Mouse (Mus musculus): ENCODE data around the gene Mettl5. TPM values are rescaled to one million over a fixed set of nuclear protein-coding genes. Genes with fewer than 3 reads are reported as not detected.
A peak's percentile ranks its signal among the peaks of the same experiment; 100 is the strongest.
"Not testable (repeated sequence)": the region's sequence is repeated elsewhere in the genome, so short reads cannot be mapped to it uniquely, and the experiment has no call there.

The Mettl5 gene
- polyA plus RNA-seq (2015; fragmentation: Nextera tagmentation; extraction: Ambion mirVana): 40.8 and 42.1 TPM in 2 replicates

DNA sequence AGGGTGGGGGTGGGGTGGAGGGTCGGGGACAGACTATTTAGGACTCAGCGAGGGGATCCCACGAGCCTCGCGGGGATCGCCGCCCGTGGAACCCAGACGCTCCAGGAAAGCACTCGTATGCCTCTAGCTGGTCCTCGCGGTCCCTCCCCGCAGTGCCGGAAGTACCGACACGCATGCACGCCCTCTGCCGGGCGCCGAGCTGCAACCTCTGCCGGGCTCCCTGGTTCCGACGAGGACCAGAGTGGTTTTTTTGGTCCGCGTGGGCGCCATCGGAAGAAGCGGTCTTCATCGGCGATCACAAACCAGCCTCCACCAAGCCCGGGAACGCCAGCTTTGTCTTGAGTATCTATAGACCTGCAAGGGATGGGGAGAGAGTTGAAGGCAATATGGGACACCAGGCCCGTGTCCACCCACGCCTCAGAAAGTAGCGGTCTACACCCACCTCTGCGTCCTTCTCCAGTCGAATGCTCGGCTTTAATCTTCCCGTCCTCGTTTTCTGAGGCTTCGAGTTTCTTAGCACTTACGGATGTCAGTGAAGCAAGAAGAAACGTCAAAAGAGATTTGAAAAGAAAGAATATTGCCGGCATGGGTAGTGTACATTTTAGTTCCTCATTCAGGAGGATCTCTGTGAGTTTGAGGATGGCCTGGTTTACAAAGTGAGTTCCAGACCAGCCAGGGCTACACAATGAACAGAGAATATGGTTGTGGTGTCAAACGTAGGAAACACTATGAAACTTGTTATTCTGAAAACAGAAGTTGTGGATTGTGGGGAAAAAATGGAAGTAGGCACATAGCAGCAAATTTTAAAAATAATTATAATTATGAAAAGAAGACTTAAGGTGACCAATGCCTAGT lies at the start of gene Mettl5:
Mettl5 (minus strand) TSS at position 165 of the 855 bp plus-strand sequence.
- ATAC-seq (ENCODE audit: low read depth): peak; percentile 98
- H3K27me3 ChIP-seq: no peaks in the 10 kb centered on the region
- H3K9ac ChIP-seq: peak within 1 kb of the TSS; percentile 94
- peaks cover 2% of the 10 kb centered on the region; the same call in 1 of the 2 replicates for H3K36me3 ChIP-seq
- H3K4me3 ChIP-seq (replicated peaks): peak within 1 kb of the TSS; percentile 87
- H3K4me1 ChIP-seq (replicated peaks): peaks cover 18% of the 10 kb centered on the region
- peak within 1 kb of the TSS; percentile 66 for H3K4me2 ChIP-seq
- under 1% methylated on average over 45 of the region's 45 CpGs for WGBS (ENCODE audit: insufficient replicate concordance)
- DNase-seq: peak; percentile 84
- H3K9me3 ChIP-seq (replicated peaks): no peaks in the 10 kb centered on the region
- H3K27ac ChIP-seq: peak within 1 kb of the TSS; percentile 84

DNA sequence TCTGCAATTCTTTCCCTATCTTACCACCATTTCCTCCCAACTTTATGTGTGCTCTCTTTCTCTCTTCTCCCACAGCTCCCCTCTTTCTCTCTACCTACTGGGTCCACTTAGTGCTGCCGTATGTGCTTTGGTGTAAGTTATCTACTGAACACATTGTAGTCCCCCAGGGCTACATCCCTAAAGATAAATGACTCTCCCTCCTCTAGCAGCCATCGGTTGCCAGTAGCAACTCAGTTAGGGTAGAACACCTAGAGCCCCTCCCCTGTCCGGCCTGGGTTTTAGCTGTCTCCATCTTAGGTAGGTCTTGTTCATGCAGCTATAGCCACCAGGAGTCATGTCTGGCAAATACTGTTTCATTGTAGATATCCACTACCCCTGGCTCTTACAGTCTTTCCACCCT lies 39.5 kb upstream of the Mettl5 start:
- Histone ChIP-seq H3K27ac (peak overlapping the region; percentile 43; the same call in 1 of the 2 replicates), H3K9me3 (replicated peaks) (no peaks in the 10 kb centered on the region), H3K4me3 (replicated peaks) (no peak overlapping the region), H3K4me2 (peak overlapping the region; percentile 25), H3K4me1 (replicated peaks) (peaks cover 14% of the 10 kb centered on the region), H3K36me3 (peaks cover 28% of the 10 kb centered on the region), H3K9ac (0 out of 2 replicates have a peak overlapping the region, but pooled peaks have one; percentile 37), H3K27me3 (no peaks in the 10 kb centered on the region)
- ATAC-seq (ENCODE audit: low read depth) (peak; percentile 99), DNase-seq (peak; percentile 58)
- WGBS (ENCODE audit: insufficient replicate concordance): 23% methylated on average over 3 of the region's 3 CpGs

DNA sequence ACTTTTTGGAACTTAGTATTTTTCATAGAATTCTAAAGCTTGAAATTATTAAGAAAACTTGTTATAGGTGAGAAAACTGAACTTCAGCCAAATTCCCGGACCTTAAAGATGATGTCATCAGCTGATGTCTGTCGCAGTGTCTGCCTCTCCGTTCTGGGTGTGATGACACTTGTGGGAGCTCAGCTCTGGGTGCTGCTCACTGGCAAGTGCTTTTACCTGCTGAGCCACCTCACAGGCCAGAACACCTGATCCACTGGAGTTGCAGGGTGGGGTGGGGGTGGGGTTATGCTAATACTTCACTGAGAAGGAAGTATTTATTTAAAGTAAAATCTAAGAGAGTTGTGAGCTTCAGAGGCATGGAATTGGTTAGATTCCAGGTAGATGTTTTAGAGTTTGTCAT lies 31.9 kb upstream of the Mettl5 start:
- WGBS (ENCODE audit: insufficient replicate concordance): 86% methylated on average over 3 of the region's 3 CpGs
- ATAC-seq (ENCODE audit: low read depth): no peak

DNA sequence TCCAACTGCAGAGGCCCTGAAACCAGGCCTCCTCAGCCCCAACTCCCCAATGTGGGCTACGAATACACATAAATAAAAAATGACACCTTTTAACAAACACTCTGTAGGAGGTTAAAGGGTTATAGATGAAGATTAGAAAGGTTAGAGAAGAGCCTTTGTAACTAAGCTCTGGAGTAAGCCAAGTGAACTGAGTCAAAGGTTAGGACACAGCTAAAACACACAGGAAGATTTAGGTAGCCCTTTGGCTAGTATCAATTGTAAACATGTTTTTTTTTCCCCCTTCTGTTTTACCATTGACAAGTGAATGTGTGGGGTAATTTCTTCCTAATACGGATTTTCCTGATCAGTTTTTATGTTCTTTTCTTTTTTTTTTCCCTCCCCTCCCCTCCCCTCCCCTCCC lies 27.4 kb upstream of the Mettl5 start:
- WGBS (ENCODE audit: insufficient replicate concordance): 48% methylated on average over 2 of the region's 2 CpGs
- H3K4me2 ChIP-seq: no peak overlapping the region
- DNase-seq (no peak), ATAC-seq (ENCODE audit: low read depth) (no peak)
- H3K27me3 ChIP-seq: no peaks in the 10 kb centered on the region
- H3K36me3 ChIP-seq: peaks cover 16% of the 10 kb centered on the region
- H3K4me1 ChIP-seq (replicated peaks): peaks cover 3% of the 10 kb centered on the region; the same call in 1 of the 2 replicates
- no peak overlapping the region for H3K9ac ChIP-seq
- H3K27ac ChIP-seq: no peak overlapping the region
- no peaks in the 10 kb centered on the region for H3K9me3 ChIP-seq (replicated peaks)
- H3K4me3 ChIP-seq (replicated peaks): no peak overlapping the region

More for the DNA sequence above, 31.9 kb upstream of the Mettl5 start:
- H3K4me1 ChIP-seq (replicated peaks): peaks cover 3% of the 10 kb centered on the region; the same call in 1 of the 2 replicates
- DNase-seq: no peak
- no peak overlapping the region for H3K9ac ChIP-seq
- H3K27ac ChIP-seq: no peak overlapping the region
- H3K9me3 ChIP-seq (replicated peaks): no peaks in the 10 kb centered on the region
- no peaks in the 10 kb centered on the region for H3K27me3 ChIP-seq
- H3K36me3 ChIP-seq: peaks cover 30% of the 10 kb centered on the region
- H3K4me2 ChIP-seq: no peak overlapping the region
- no peak overlapping the region for H3K4me3 ChIP-seq (replicated peaks)

DNA sequence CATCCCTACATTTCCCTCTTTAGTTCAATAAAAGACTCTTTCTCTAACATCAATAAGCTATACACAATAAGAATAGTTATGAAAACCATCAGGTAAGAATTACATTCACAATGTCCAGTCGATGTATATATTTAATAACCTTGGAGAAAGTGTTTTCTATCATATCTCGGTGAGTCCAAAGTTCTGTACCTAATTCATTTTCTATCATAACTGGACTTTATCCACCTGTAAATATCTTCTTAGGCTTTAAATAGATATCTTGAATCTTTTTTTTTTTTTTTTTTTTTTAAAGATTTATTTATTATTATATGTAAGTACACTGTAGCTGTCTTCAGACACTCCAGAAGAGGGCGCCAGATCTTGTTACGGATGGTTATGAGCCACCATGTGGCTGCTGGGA lies 22.0 kb upstream of the Mettl5 start:
- not testable (repeated sequence) for H3K27ac ChIP-seq; ATAC-seq (ENCODE audit: low read depth); DNase-seq; H3K9ac ChIP-seq; H3K27me3 ChIP-seq; H3K4me1 ChIP-seq (replicated peaks); H3K36me3 ChIP-seq; H3K4me2 ChIP-seq; H3K9me3 ChIP-seq (replicated peaks); H3K4me3 ChIP-seq (replicated peaks)
- 79% methylated on average over 4 of the region's 4 CpGs for WGBS (ENCODE audit: insufficient replicate concordance)

DNA sequence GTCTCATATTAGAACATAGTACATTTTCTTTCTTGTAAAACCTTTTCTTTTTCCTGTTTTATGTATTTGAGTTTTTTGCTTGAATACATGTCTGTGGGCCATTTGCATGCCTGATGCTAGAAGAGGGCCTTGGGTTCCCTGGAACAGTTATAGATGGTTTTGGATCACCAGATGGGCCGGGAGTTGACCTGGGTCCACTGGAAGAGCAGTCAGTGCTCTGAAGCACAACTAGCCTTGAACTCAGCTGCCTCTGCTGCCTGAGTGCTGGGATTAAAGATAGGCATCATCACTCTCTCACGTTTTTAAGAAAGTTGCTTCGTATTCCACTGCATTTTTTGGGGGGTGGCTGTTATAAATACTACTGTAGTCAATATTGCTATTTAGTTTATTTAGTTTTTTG lies 18.1 kb upstream of the Mettl5 start:
- DNase-seq (no peak), ATAC-seq (ENCODE audit: low read depth) (no peak)
- H3K4me3 ChIP-seq (replicated peaks): no peak overlapping the region
- peaks cover 2% of the 10 kb centered on the region; the same call in 1 of the 2 replicates for H3K36me3 ChIP-seq
- H3K4me1 ChIP-seq (replicated peaks): peaks cover 15% of the 10 kb centered on the region
- H3K4me2 ChIP-seq: no peak overlapping the region
- H3K27me3 ChIP-seq: no peaks in the 10 kb centered on the region
- H3K27ac ChIP-seq: no peak overlapping the region
- 72% methylated on average over 3 of the region's 3 CpGs for WGBS (ENCODE audit: insufficient replicate concordance)
- no peaks in the 10 kb centered on the region for H3K9me3 ChIP-seq (replicated peaks)
- H3K9ac ChIP-seq: no peak overlapping the region

DNA sequence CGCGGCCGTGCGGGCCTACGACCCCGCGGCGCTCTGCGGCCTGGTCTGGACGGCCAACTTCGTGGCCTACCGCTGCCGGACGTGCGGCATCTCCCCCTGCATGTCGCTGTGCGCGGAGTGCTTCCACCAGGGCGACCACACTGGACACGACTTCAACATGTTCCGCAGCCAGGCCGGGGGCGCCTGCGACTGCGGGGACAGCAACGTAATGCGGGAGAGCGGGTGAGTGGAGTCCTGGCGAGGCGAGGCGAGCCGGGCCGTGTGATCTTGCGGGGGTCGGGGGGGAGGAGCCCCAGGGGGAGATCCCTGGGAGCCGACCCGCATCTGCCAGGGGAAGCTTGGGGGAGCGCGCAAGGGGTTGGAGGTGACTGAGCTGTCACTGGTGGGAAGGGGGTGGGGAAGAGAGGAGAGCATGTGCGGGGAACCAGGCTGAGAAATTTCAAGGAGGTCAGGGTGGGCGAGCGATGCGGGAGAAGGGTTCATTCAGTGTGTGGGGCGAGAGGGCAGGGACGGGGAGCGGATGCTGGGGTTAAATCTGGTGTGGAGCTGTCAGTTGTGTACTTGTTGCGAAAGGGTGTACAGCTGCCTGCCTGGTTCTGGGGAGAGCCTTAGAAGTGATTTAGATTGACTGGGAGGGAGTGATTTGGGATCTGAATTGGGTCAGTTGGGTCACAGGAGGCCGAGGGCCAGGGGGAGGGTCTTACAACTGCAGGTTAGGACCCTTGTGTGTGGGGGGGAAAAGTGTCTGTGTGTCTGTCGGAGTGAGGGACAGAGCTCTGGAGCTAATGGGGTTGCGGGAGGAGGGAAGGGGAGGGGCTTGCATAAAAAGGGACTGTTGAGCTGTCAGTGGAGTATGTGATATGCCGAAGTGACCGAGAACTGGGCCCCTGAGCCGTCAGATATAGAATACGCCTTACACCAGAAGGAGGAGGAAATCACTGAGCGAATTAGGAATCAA lies 12.5 kb upstream of the Mettl5 start:
- peak overlapping the region; percentile 96 for H3K27ac ChIP-seq
- peaks cover 40% of the 10 kb centered on the region for H3K4me1 ChIP-seq (replicated peaks)
- DNase-seq (peak; percentile 72), ATAC-seq (ENCODE audit: low read depth) (peak; percentile 79)
- H3K4me3 ChIP-seq (replicated peaks): peak overlapping the region; percentile 99
- peak overlapping the region; percentile 96 for H3K4me2 ChIP-seq
- no peaks in the 10 kb centered on the region for H3K9me3 ChIP-seq (replicated peaks)
- peak overlapping the region; percentile 99 for H3K9ac ChIP-seq
- no peaks in the 10 kb centered on the region for H3K27me3 ChIP-seq
- peaks cover 2% of the 10 kb centered on the region; the same call in 1 of the 2 replicates for H3K36me3 ChIP-seq
- under 1% methylated on average over 54 of the region's 55 CpGs for WGBS (ENCODE audit: insufficient replicate concordance)

DNA sequence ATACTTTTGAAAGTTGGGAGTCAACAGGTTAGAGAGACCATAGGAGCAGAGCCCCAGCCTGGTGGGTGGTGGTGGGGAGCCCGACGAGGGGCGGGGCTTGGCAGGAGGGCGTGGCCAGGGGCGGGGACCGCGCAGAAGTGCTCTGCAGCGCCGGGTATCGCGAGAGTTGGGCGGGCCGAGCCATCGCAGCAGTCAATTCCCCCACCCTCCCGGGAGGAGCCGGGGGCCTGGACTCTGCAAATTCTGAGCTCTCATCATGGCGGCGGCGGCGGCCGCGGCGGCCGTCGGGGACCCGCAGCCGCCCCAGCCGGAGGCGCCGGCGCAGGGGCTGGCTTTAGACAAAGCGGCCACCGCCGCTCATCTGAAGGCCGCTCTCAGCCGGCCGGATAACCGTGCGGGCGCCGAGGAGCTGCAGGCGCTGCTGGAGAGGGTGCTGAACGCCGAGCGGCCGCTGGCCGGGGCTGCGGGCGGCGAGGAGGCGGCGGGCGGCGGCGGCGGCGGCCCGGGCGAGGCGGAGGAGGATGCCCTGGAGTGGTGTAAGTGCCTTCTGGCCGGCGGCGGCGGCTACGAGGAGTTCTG lies 11.7 kb upstream of the Mettl5 start, which contains the start of gene Ubr3:
Ubr3 (plus strand) TSS at position 208 of the 579 bp plus-strand sequence.
- 0% methylated on average over 45 of the region's 65 CpGs for WGBS (ENCODE audit: insufficient replicate concordance)

DNA sequence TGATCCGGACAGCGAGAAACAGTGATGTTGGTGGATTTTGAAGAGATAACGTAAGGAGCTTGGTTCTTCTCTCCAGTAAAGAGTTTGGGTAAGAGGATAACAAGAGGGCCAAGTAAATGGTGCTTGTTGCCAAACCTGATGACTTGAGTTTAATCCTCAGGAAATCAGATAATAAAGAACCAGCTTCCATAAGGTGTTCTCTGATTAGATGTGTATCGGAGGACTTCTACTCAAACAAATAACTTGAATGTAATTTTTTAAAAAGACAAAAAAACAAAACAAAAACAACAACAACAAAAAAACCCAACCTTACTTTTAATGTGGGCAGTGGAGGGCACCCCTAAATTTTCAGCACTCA lies 10.8 kb upstream of the Mettl5 start:
- Histone ChIP-seq H3K27me3 (no peaks in the 10 kb centered on the region), H3K4me1 (replicated peaks) (peaks cover 44% of the 10 kb centered on the region), H3K9ac (peak overlapping the region; percentile 28; the same call in 1 of the 2 replicates), H3K9me3 (replicated peaks) (no peaks in the 10 kb centered on the region), H3K27ac (peak overlapping the region; percentile 74), H3K36me3 (no peaks in the 10 kb centered on the region), H3K4me2 (peak overlapping the region; percentile 36), H3K4me3 (replicated peaks) (no peak overlapping the region)
- ATAC-seq (ENCODE audit: low read depth) (no peak), DNase-seq (no peak)
- WGBS (ENCODE audit: insufficient replicate concordance): 45% methylated on average over 4 of the region's 4 CpGs

More for the DNA sequence above, 11.7 kb upstream of the Mettl5 start, which contains the start of gene Ubr3:
- Histone ChIP-seq H3K4me3 (replicated peaks) (peak within 1 kb of the TSS; percentile 99), H3K27me3 (no peaks in the 10 kb centered on the region), H3K27ac (peak within 1 kb of the TSS; percentile 96), H3K4me2 (peak within 1 kb of the TSS; percentile 96), H3K4me1 (replicated peaks) (peaks cover 40% of the 10 kb centered on the region), H3K9ac (peak within 1 kb of the TSS; percentile 99), H3K36me3 (peaks cover 2% of the 10 kb centered on the region; the same call in 1 of the 2 replicates), H3K9me3 (replicated peaks) (no peaks in the 10 kb centered on the region)
- peak; percentile 97 for DNase-seq
- peak; percentile 93 for ATAC-seq (ENCODE audit: low read depth)

DNA sequence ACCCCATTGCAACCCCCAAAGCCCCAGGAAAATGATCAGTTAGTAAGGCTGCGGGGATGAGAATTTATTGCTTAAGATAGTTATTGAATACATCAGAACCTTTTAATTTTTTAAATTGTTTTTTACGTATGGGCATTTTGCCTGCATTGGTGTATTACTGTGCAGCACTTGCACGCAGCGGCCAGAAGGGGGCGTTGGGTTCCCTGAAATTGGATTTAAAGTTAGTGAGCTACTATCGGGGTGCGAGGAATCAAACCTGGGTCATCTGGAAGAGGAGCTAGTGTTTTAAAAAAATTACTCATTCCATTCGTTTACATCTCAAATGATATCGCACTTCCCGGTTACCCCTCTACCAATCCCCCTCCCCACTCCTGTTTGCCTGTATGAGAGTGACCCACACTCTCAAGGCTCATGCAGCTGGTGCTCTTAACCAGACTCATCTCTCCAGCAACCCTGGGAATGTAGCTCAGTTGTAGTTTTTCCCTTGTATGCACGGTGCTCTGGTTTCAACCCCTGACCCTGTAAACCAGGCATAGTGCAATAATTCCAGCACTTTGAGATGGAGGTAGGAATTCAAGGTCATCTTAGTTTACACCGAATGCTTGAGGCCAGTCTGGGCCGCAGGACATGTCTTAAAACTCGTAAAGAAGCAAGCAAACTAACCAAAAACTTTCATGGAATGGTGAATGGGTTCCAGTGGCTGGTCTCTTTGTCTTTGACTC lies 10.2 kb upstream of the Mettl5 start:
- H3K36me3 ChIP-seq: no peaks in the 10 kb centered on the region
- no peaks in the 10 kb centered on the region for H3K9me3 ChIP-seq (replicated peaks)
- H3K27me3 ChIP-seq: no peaks in the 10 kb centered on the region
- DNase-seq (no peak), ATAC-seq (ENCODE audit: low read depth) (no peak)
- H3K4me2 ChIP-seq: peak overlapping the region; percentile 36
- H3K4me1 ChIP-seq (replicated peaks): peaks cover 49% of the 10 kb centered on the region
- peak overlapping the region; percentile 74 for H3K27ac ChIP-seq
- no peak overlapping the region for H3K4me3 ChIP-seq (replicated peaks)
- 61% methylated on average over 14 of the region's 14 CpGs for WGBS (ENCODE audit: insufficient replicate concordance)
- H3K9ac ChIP-seq: no peak overlapping the region

All from liver, embryonic 13.5 days (tissue).